Mouse (Mus musculus): ENCODE measurements around the gene Shroom1.

The Shroom1 gene

GRCm38 (mm10) chr11:53516775-53517627 is 60.0 kb downstream of the Shroom1 start:
- no peak for DNase-seq (ENCODE audit: low spot score)
